8 mouse cellular contexts compared by ENCODE assay signal in genomic region chr8:11085244-11085643, GRCm38 (mm10).
A peak's percentile ranks its signal among the peaks of the same experiment; 100 is the strongest.
DNase-seq lines count a peak whose midpoint lies in the region; ATAC-seq and TF ChIP-seq lines count a peak whose summit lies in the region.

No protein-coding gene starts in this region.

- H3K4me3 ChIP-seq in forebrain, embryonic 11.5 days (ENCODE audit: low read depth, low read length): no peak overlapping the region
- H3K4me3 ChIP-seq in cerebellum, adult 2 months (replicated peaks; ENCODE audit: insufficient read depth, low read depth, low read length): no peak overlapping the region

- no peak overlapping the region for H3K4me2 ChIP-seq in forebrain, embryonic 11.5 days (ENCODE audit: low read depth, low read length, severe bottlenecking)

- no peaks in the 10 kb centered on the region for H3K27me3 ChIP-seq in forebrain, embryonic 11.5 days (ENCODE audit: control insufficient read depth, insufficient read depth, low read length)
- no peaks in the 10 kb centered on the region for H3K27me3 ChIP-seq in cerebellum, adult 2 months (ENCODE audit: control insufficient read depth, insufficient read depth, low read length)

- H3K4me1 ChIP-seq in forebrain, embryonic 11.5 days (replicated peaks; ENCODE audit: control insufficient read depth, insufficient read depth, low read length): no peaks in the 10 kb centered on the region
- peaks cover 4% of the 10 kb centered on the region; the same call in 1 of the 2 replicates for H3K4me1 ChIP-seq in cerebellum, adult 2 months (ENCODE audit: control insufficient read depth, insufficient read depth, low read length)

- H3K9ac ChIP-seq in forebrain, embryonic 11.5 days (ENCODE audit: low read length): no peak overlapping the region

- H3K36me3 ChIP-seq in forebrain, embryonic 11.5 days (ENCODE audit: control insufficient read depth, insufficient read depth, low read length): no peaks in the 10 kb centered on the region

- DNase-seq in left cerebral cortex, adult 18-20 months (ENCODE audit: low spot score in 2 of 2): peak; percentile 60 to 64
- no peak for DNase-seq in left cerebral cortex, adult 11 months (ENCODE audit: low spot score)
- DNase-seq in frontal cortex, postnatal 36 days (ENCODE audit: low spot score in 2 of 2): peak; percentile 45 to 56
- peak; percentile 79 for DNase-seq in layer of hippocampus, adult 9-11 months
- DNase-seq in skeletal muscle tissue, adult 2 months (ENCODE audit: low read depth, low spot score): peak; percentile 68
- no peak for DNase-seq in forebrain, embryonic 11.5 days (ENCODE audit: low spot score)
- DNase-seq in embryo, embryonic 10 days (ENCODE audit: low spot score): no peak
- DNase-seq in cerebellum, adult 2 months: no peak

- no peak overlapping the region for H3K27ac ChIP-seq in forebrain, embryonic 11.5 days (ENCODE audit: low read depth, low read length)
- no peak overlapping the region for H3K27ac ChIP-seq in cerebellum, adult 2 months (ENCODE audit: insufficient read depth, low read length)

- no peak for TF ChIP-seq POLR2A in cerebellum, adult 2 months (IDR thresholded peaks at IDR 0.05; ENCODE audit: borderline replicate concordance, insufficient read depth, low read length)

- H3K9me3 ChIP-seq in forebrain, embryonic 11.5 days (ENCODE audit: control insufficient read depth, low read length): no peaks in the 10 kb centered on the region

- WGBS in forebrain, embryonic 11.5 days: 86% methylated on average over 1 of the region's 1 CpGs
- WGBS in cerebellum, adult 2 months: 53% methylated on average over 1 of the region's 1 CpGs

- no peak for TF ChIP-seq CTCF in cerebellum, adult 2 months (IDR thresholded peaks at IDR 0.05; ENCODE audit: borderline replicate concordance, insufficient read depth, low read depth, low read length)

- no peak for ATAC-seq in forebrain, embryonic 11.5 days (replicated peaks; ENCODE audit: low FRiP score)

Comparison
In these comparisons a context has a peak if more than half of its experiments do, and no peak if none do; other contexts are left out.
1. DNase-seq: peak in left cerebral cortex, adult 18-20 months (2 of 2), frontal cortex, postnatal 36 days (2 of 2), layer of hippocampus, adult 9-11 months (single experiment) and skeletal muscle tissue, adult 2 months (single experiment); none in left cerebral cortex, adult 11 months (single experiment), forebrain, embryonic 11.5 days (single experiment), embryo, embryonic 10 days (single experiment) and cerebellum, adult 2 months (0 of 2).